Mouse (Mus musculus) T-cell, adult 2 months (primary cell): ENCODE measurements around the gene Epha1.

Experiments used
- DNase-seq: peaks from one replicate; pipeline ENCODE4 v3.0.0; 2022; ENCODE audit warnings: low spot score

Gene Epha1

DNA sequence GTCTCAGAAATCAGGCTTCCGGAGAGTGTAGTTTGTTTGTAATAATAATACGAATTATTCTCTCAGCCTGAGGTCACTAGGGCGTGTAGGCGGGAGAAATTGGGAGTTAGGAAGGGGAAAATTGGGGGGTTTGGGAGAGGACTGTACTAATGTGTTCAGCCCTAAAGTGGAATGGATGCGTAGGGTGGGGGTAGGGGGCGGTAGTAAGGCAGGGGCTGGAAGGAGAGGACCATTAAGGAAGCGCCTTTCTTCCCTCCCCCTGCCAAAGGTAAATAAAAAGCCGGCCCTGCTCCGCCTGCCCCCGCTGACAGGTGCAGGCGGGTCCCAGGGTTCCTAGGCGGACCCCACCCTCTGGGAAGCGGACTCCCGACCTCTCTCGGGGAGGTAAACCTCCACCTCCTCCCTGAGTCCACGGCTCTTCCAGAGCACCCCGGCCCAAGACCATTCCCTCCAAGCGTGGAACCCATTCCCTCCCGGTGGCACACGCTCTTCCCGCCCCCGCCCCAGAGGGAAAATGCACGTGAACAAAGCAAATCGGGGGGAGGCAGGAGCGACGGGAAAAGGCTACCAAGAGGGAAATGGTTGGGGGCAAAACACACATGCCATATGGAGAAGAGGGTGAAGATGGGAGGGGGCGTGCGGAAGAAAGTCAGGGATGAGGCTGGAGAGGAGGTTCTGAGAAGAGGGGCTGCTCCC, 49.5 kb downstream of the Epha1 start:
- no peak for DNase-seq

DNA sequence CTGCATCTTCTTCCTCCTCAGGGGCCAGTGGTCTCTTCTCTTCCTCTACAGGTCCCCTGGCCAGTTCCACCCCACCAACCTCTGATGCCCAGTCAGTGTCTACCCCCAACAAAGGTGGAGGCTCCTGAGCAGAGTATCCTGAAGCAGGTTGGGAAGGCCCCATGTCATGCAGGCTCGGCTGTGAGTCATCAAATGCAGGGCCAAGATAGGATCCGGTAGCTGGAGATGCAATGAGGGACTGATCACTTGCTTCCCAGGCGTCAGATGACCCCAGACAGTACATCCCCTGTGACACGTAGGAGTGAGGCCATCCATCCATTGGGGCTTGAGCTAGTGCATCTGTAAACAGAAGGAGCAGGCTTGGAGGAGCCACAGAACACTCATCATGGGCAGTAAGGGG, 54.8 kb downstream of the Epha1 start:
- DNase-seq: no peak

DNA sequence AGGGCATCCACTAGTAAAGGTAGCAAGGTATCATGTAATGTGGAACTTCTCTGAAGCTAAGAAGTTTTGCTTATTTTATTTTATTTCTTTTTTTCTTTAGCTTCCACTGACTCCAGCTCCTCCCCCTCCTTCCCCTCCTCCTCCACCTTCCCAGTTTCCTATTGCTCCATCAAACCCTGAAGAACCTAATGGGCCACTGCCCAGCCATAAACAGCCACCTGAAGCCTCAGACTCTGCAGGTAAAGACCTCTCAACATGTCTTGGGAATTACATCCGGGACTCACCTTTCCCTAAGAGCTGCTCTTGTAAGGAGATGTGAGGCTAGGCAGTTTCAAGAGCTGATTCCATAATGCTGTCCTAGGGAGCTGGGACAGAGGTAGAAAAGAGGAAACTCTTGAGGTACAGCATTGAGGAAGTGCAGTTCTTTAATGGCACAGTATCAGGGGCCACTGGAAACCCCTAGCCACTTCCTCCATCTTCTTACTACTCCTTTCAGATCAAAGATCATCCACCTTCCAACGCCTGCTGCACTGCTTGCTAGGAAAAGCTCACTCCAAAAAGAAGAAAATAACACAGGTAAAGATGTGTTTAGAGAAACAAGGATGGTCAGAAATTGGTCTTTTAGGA, 62.5 kb downstream of the Epha1 start:
- DNase-seq: no peak

DNA sequence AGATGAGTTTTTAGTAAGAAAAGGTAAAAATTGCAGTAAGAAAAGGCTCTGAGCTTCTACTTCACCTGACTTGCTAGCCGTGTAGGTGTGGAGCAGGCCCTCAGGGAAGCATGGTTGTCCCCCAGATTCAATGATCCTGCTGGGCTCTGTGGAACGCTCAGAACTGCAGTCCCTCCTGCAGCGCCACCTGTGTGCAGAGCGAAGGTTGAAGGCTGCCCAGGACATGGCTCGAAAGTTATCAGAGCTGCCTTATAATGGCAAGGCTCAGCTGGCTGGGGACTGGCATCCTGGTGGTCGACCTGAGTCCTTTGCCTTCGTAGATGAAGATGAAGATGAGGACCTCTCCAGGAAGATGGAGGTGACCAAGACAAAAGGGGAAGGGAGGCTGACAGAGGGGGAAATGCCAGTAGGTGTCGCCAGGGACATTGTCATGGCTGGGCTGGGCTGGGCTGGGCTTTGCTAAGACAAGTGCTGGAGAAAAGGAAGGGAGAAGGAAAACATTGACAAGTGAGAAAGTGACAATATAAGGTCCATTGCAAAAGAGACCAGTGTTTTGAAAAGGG, 63.2 kb downstream of the Epha1 start:
- DNase-seq: no peak
